Mouse (Mus musculus): ENCODE results near the gene Chmp1a.

Gene Chmp1a

GRCm38 (mm10) chr8:123156070-123156773 is 56.3 kb downstream of the Chmp1a start:
- no peak for DNase-seq (ENCODE audit: low spot score in 2 of 2)

GRCm38 (mm10) chr8:123155177-123155576 is 57.4 kb downstream of the Chmp1a start:
- no peak for DNase-seq (ENCODE audit: low spot score in 2 of 2)

All from right cerebral cortex, postnatal 36 days (tissue).